Mouse (Mus musculus) midbrain, postnatal 0 days (tissue): ENCODE results near the gene Pou5f2. TPM values are rescaled to one million over a fixed set of nuclear protein-coding genes. Genes with fewer than 3 reads are reported as not detected.

Source experiments
- ATAC-seq: fragments of 200-750 bp; cut with Nextera tagmentation; 2 replicates; pipeline ENCODE4 v1.8.0; 2017; ENCODE audit warnings: moderate number of reproducible peaks, mild to moderate bottlenecking, moderate TSS enrichment, moderate library complexity; ENCODE audit not compliant: low FRiP score
- DNase-seq: peaks from one replicate; pipeline ENCODE4 v3.0.0-alpha.2; 2015; ENCODE audit warnings: low spot score
- H3K27ac ChIP-seq: fragments of 300-500 bp; sonication (generic); 2 replicates; pipeline ENCODE4 v1.5.1; 2014; ENCODE audit warnings: low read depth, mild to moderate bottlenecking, low read length, mixed read lengths
- H3K27me3 ChIP-seq: fragments of 300-500 bp; sonication (generic); 2 replicates; pipeline ENCODE4 v1.6.1; 2014; ENCODE audit warnings: low read length, control low read depth, mixed read lengths; ENCODE audit not compliant: insufficient read depth
- H3K36me3 ChIP-seq: fragments of 300-500 bp; sonication (generic); 2 replicates; pipeline ENCODE4 v1.6.1; 2014; ENCODE audit warnings: low read length, control low read depth, mixed read lengths; ENCODE audit not compliant: insufficient read depth
- H3K4me1 ChIP-seq: fragments of 300-500 bp; sonication (generic); 2 replicates; pipeline ENCODE4 v1.6.1; 2014; ENCODE audit warnings: mild to moderate bottlenecking, control low read depth, antibody characterized with exemption, low read length, mixed read lengths; ENCODE audit not compliant: insufficient read depth
- H3K4me2 ChIP-seq: fragments of 300-500 bp; sonication (generic); 2 replicates; pipeline ENCODE4 v1.6.1; 2014; ENCODE audit warnings: low read depth, mild to moderate bottlenecking, low read length, mixed read lengths; ENCODE audit not compliant: poor library complexity, severe bottlenecking
- H3K4me3 ChIP-seq: fragments of 300-500 bp; sonication (generic); 2 replicates; pipeline ENCODE4 v1.5.1; 2014; ENCODE audit warnings: low read depth, mild to moderate bottlenecking, low read length, moderate library complexity
- H3K9ac ChIP-seq: fragments of 300-500 bp; sonication (generic); replicated peaks from 2 replicates; pipeline ENCODE4 v1.6.1; 2014; ENCODE audit warnings: mild to moderate bottlenecking, low read length, moderate library complexity, mixed read lengths; ENCODE audit not compliant: poor library complexity, severe bottlenecking
- H3K9me3 ChIP-seq: fragments of 300-500 bp; sonication (generic); 2 replicates; pipeline ENCODE4 v1.6.1; 2016; ENCODE audit warnings: low read length, control low read depth
- CTCF ChIP-seq: IDR thresholded peaks from 2 replicates; pipeline ENCODE4 v1.5.1; 2016; ENCODE audit warnings: antibody characterized with exemption, mild to moderate bottlenecking
- WGBS: fragments of 180-500 bp; shearing (Covaris S2); extraction: QIAGEN DNeasy Blood & Tissue Kit; methylation state at CpG from one replicate; pipeline ENCODE4 v1.1.7; 2014; 5-methylcytosine and 5-hydroxymethylcytosine counted together
- polyA plus RNA-seq: library from polyadenylated mRNA; unstranded; fragments of >200 nt; fragmentation: Nextera tagmentation; extraction: Ambion mirVana; gene quantifications from 2 replicates; pipeline ENCODE4 v1.2.1, GENCODE M21; 2015
- total RNA-seq: library from RNA; depleted of rRNA; stranded (reverse); fragments of >200 nt; gene quantifications from 2 replicates; pipeline ENCODE4 v1.2.3, GENCODE M21; 2014

The Pou5f2 gene
- total and polyA plus RNA-seq, 2 experiments from 2014 or later: 0.43 to 1.7 TPM

- WGBS: 39% methylated on average over 4 of the region's 4 CpGs
- H3K4me2 ChIP-seq: no peak overlapping the region
- no peak for TF ChIP-seq CTCF
- no peaks in the 10 kb centered on the region for H3K4me1 ChIP-seq
- no peaks in the 10 kb centered on the region for H3K36me3 ChIP-seq
- H3K9ac ChIP-seq: no peak overlapping the region
- H3K27ac ChIP-seq: no peak overlapping the region
- H3K9me3 ChIP-seq: no peaks in the 10 kb centered on the region
- H3K27me3 ChIP-seq: no peaks in the 10 kb centered on the region
- no peak overlapping the region for H3K4me3 ChIP-seq
- no peak for ATAC-seq
- DNase-seq: no peak
Observed at GRCm38 (mm10) chr13:78004649-78005048, 20.1 kb upstream of the Pou5f2 start.

GRCm38 (mm10) chr13:78005344-78005743 lies 19.4 kb upstream of the Pou5f2 start:
- no peak for TF ChIP-seq CTCF
- H3K4me1 ChIP-seq: no peaks in the 10 kb centered on the region
- ATAC-seq: peak; percentile 49; the same call in 1 of the 2 replicates
- no peak overlapping the region for H3K9ac ChIP-seq
- H3K9me3 ChIP-seq: no peaks in the 10 kb centered on the region
- H3K36me3 ChIP-seq: no peaks in the 10 kb centered on the region
- 11% methylated on average over 3 of the region's 3 CpGs for whole genome bisulfite sequencing
- no peak overlapping the region for H3K27ac ChIP-seq
- no peak overlapping the region for H3K4me2 ChIP-seq
- peak; percentile 3 for DNase-seq
- H3K4me3 ChIP-seq: no peak overlapping the region
- H3K27me3 ChIP-seq: no peaks in the 10 kb centered on the region

- no peaks in the 10 kb centered on the region for H3K4me1 ChIP-seq
- H3K9ac ChIP-seq: no peak overlapping the region
- no peak for TF ChIP-seq CTCF
- no peaks in the 10 kb centered on the region for H3K27me3 ChIP-seq
- ATAC-seq (no peak), DNase-seq (no peak)
- WGBS: 98% methylated on average over 1 of the region's 1 CpGs
- H3K36me3 ChIP-seq: no peaks in the 10 kb centered on the region
- no peak overlapping the region for H3K4me2 ChIP-seq
- no peaks in the 10 kb centered on the region for H3K9me3 ChIP-seq
- H3K4me3 ChIP-seq: no peak overlapping the region
- no peak overlapping the region for H3K27ac ChIP-seq
Observed at GRCm38 (mm10) chr13:78010176-78010575, 14.5 kb upstream of the Pou5f2 start.

GRCm38 (mm10) chr13:78032821-78033220 lies 8.1 kb downstream of the Pou5f2 start:
- DNase-seq (no peak), ATAC-seq (no peak)
- 69% methylated on average over 1 of the region's 1 CpGs for whole genome bisulfite sequencing
- no peak for TF ChIP-seq CTCF
- Histone ChIP-seq H3K4me2 (no peak overlapping the region), H3K9ac (no peak overlapping the region), H3K4me3 (no peak overlapping the region), H3K4me1 (no peaks in the 10 kb centered on the region), H3K27ac (no peak overlapping the region), H3K36me3 (no peaks in the 10 kb centered on the region), H3K9me3 (no peaks in the 10 kb centered on the region), H3K27me3 (no peaks in the 10 kb centered on the region)

- DNase-seq: no peak
- 80% methylated on average over 1 of the region's 1 CpGs for WGBS
Observed at GRCm38 (mm10) chr13:78037203-78037602, 12.5 kb downstream of the Pou5f2 start.

GRCm38 (mm10) chr13:78043203-78043602 lies 18.5 kb downstream of the Pou5f2 start:
- Histone ChIP-seq H3K4me1 (no peaks in the 10 kb centered on the region), H3K9ac (no peak overlapping the region), H3K4me3 (no peak overlapping the region), H3K27ac (no peak overlapping the region), H3K27me3 (no peaks in the 10 kb centered on the region), H3K9me3 (no peaks in the 10 kb centered on the region), H3K36me3 (no peaks in the 10 kb centered on the region), H3K4me2 (no peak overlapping the region)
- no peak for DNase-seq
- whole genome bisulfite sequencing: 65% methylated on average over 6 of the region's 6 CpGs
- no peak for TF ChIP-seq CTCF
- ATAC-seq: no peak

More at GRCm38 (mm10) chr13:78037203-78037602, 12.5 kb downstream of the Pou5f2 start:
- no peak overlapping the region for H3K27ac ChIP-seq
- no peaks in the 10 kb centered on the region for H3K4me1 ChIP-seq
- H3K9me3 ChIP-seq: no peaks in the 10 kb centered on the region
- no peak overlapping the region for H3K4me2 ChIP-seq
- ATAC-seq: no peak
- H3K9ac ChIP-seq: no peak overlapping the region
- no peak for TF ChIP-seq CTCF
- no peaks in the 10 kb centered on the region for H3K36me3 ChIP-seq
- no peak overlapping the region for H3K4me3 ChIP-seq
- H3K27me3 ChIP-seq: no peaks in the 10 kb centered on the region
